Mouse (Mus musculus): ENCODE results near the gene Galr3. TPM values are rescaled to one million over a fixed set of nuclear protein-coding genes. Genes with fewer than 3 reads are reported as not detected.
A peak's percentile ranks its signal among the peaks of the same experiment; 100 is the strongest.
"Not testable (repeated sequence)": the region's sequence is repeated elsewhere in the genome, so short reads cannot be mapped to it uniquely, and the experiment has no call there.

The Galr3 gene
- polyA plus RNA-seq, 1 experiment from 2014 or later: not detected

DNA sequence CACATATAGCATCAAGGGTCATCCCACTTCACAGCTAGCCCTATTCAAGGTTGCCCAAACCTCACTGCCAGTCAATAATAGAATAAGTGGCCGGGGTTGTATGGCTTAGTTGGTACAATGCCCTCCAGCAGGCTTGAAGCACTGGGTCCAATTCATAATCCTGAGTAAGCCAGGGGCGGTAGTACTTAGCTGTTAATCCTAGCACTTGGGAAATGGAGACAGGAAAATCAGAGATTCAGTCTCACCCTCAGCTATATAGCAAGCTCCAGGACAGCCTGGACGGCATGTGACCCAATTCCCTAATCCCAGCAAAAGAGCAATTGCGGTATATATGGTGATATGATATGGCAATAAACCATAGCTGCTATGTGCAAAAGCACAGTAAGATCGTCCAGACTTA, 34.6 kb upstream of the Galr3 start:
- Histone ChIP-seq H3K4me3 (no peak overlapping the region), H3K4me2 (no peak overlapping the region), H3K9me3 (no peaks in the 10 kb centered on the region), H3K36me3 (peaks cover 53% of the 10 kb centered on the region), H3K9ac (no peak overlapping the region), H3K27ac (replicated peaks) (no peak overlapping the region), H3K27me3 (no peaks in the 10 kb centered on the region), H3K4me1 (replicated peaks) (peaks cover 18% of the 10 kb centered on the region)
- ATAC-seq (ENCODE audit: low read depth): no peak
- WGBS: 89% methylated on average over 5 of the region's 5 CpGs

DNA sequence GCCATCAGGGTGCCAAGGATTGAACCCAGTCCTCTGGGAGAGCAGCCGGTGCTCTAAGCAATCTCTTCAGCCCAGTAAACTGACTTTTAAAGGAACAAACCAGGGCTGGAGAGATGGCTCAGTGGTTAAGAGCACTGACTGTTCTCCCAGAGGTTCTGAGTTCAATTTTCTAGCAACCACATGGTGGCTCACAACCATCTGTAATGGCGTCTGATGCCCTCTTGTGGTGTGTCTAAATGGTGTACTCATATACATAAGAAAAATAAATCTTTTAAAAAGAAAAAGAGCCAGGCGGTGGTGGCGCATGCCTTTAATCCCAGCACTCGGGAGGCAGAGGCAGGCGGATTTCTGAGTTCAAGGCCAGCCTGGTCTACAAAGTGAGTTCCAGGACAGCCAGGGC, 33.8 kb upstream of the Galr3 start:
- 91% methylated on average over 6 of the region's 6 CpGs for WGBS

DNA sequence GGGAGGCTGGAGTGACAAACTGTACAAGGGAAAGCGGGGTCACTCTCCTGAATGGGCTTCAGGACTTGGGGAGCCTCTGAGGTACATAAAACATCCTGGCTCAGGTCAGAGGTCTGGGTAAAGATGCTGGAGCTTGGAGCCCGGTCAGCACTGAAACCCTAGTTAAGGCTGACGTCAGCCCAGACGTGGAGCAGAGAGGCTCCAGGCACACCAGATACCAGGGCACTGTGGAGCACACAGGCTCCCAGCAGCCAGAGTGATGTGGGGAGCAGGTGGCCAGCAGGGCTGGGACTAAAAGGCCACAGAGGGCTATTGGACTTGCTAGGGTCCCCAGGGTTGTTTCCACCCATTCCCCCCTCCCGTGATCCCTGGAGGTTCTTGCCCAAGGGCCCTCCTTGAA, 32.0 kb upstream of the Galr3 start:
- Histone ChIP-seq H3K9me3 (no peaks in the 10 kb centered on the region), H3K27ac (replicated peaks) (peak overlapping the region; percentile 2; the same call in 1 of the 2 replicates), H3K9ac (no peak overlapping the region), H3K27me3 (no peaks in the 10 kb centered on the region), H3K4me3 (no peak overlapping the region), H3K4me1 (replicated peaks) (peaks cover 32% of the 10 kb centered on the region), H3K36me3 (peaks cover 26% of the 10 kb centered on the region), H3K4me2 (no peak overlapping the region)
- no peak for ATAC-seq (ENCODE audit: low read depth)
- 58% methylated on average over 5 of the region's 5 CpGs for WGBS

More for the DNA sequence above, 33.8 kb upstream of the Galr3 start:
- H3K4me1 ChIP-seq (replicated peaks): peaks cover 20% of the 10 kb centered on the region
- H3K4me3 ChIP-seq; H3K9me3 ChIP-seq; H3K27ac ChIP-seq (replicated peaks); H3K4me2 ChIP-seq; ATAC-seq (ENCODE audit: low read depth); H3K27me3 ChIP-seq; H3K9ac ChIP-seq: not testable (repeated sequence)
- peaks cover 45% of the 10 kb centered on the region for H3K36me3 ChIP-seq

- 25% methylated on average over 10 of the region's 10 CpGs for WGBS
- Histone ChIP-seq H3K4me2 (no peak overlapping the region), H3K4me3 (no peak overlapping the region)
Observed at GRCm38 (mm10) chr15:79011550-79011949, 30.1 kb upstream of the Galr3 start.

DNA sequence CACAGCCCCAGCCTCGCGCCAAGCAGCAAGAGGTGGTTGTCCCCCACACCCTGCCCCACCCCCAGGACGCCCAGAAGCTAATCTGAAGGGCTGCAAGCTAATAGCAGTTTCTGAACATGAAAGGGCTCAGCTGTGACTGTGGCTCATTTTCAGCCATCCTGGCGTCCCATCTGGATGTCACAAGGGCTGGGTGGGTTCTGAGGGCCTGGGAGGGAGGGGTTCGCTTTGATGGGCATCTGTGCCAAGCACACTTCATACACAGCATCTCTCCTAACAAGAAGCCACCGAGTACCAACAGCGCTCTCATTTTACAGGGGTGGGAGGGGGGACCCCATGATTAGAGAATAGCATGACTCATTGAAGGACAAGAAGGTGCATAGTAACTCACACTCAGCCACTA, 28.3 kb upstream of the Galr3 start:
- 45% methylated on average over 7 of the region's 7 CpGs for WGBS
- Histone ChIP-seq H3K4me1 (replicated peaks) (peaks cover 32% of the 10 kb centered on the region), H3K4me3 (no peak overlapping the region), H3K27ac (replicated peaks) (peak overlapping the region; percentile 46), H3K36me3 (0 out of 2 replicates have a peak, but pooled peaks cover 2% of the 10 kb centered on the region), H3K9me3 (no peaks in the 10 kb centered on the region), H3K4me2 (no peak overlapping the region), H3K27me3 (no peaks in the 10 kb centered on the region), H3K9ac (no peak overlapping the region)
- ATAC-seq (ENCODE audit: low read depth): 0 out of 2 replicates have a peak, but pooled peaks have one; percentile 25

More at GRCm38 (mm10) chr15:79011550-79011949, 30.1 kb upstream of the Galr3 start:
- peak overlapping the region; percentile 42 for H3K27ac ChIP-seq (replicated peaks)
- no peak for ATAC-seq (ENCODE audit: low read depth)
- H3K9ac ChIP-seq: peak overlapping the region; percentile 26; the same call in 1 of the 2 replicates
- H3K36me3 ChIP-seq: peaks cover 9% of the 10 kb centered on the region
- H3K9me3 ChIP-seq: no peaks in the 10 kb centered on the region
- H3K27me3 ChIP-seq: no peaks in the 10 kb centered on the region
- peaks cover 32% of the 10 kb centered on the region for H3K4me1 ChIP-seq (replicated peaks)

DNA sequence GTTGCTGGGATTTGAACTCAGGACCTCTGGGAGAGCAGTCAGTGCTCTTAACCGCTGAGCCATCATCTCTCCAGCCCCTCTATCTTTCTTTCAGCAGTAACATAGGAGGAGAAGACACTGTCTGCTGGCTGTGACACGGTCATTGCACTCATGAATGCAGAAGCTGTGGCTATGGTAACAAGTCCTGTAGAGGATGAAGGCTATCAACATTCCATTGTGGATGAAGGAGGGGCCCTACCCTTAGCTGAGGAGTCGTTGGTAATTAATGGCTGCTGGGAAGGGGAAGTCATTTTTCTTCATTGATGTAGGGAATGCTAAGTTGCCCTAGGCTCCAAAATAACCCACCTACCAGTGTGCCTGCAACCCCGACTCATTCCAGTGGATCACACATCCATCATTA, 23.5 kb upstream of the Galr3 start:
- H3K27me3 ChIP-seq: no peaks in the 10 kb centered on the region
- 29% methylated on average over 4 of the region's 4 CpGs for WGBS
- H3K4me2 ChIP-seq: no peak overlapping the region
- no peak overlapping the region for H3K27ac ChIP-seq (replicated peaks)
- no peak overlapping the region for H3K9ac ChIP-seq
- no peak overlapping the region for H3K4me3 ChIP-seq
- peaks cover 15% of the 10 kb centered on the region for H3K4me1 ChIP-seq (replicated peaks)
- 0 out of 2 replicates have a peak, but pooled peaks have one; percentile 23 for ATAC-seq (ENCODE audit: low read depth)
- no peaks in the 10 kb centered on the region for H3K36me3 ChIP-seq
- H3K9me3 ChIP-seq: no peaks in the 10 kb centered on the region

GRCm38 (mm10) chr15:79018886-79019285, 22.8 kb upstream of the Galr3 start:
- no peak for ATAC-seq (ENCODE audit: low read depth)

GRCm38 (mm10) chr15:79022671-79023230, 18.9 kb upstream of the Galr3 start:
- H3K4me1 ChIP-seq (replicated peaks): peaks cover 32% of the 10 kb centered on the region
- H3K4me2 ChIP-seq: no peak overlapping the region
- no peaks in the 10 kb centered on the region for H3K9me3 ChIP-seq
- no peak overlapping the region for H3K27ac ChIP-seq (replicated peaks)
- no peak for ATAC-seq (ENCODE audit: low read depth)
- H3K9ac ChIP-seq: no peak overlapping the region; the same call in 1 of the 2 replicates
- H3K36me3 ChIP-seq: no peaks in the 10 kb centered on the region
- H3K27me3 ChIP-seq: 0 out of 2 replicates have a peak, but pooled peaks cover 3% of the 10 kb centered on the region
- no peak overlapping the region for H3K4me3 ChIP-seq
- WGBS: 60% methylated on average over 10 of the region's 10 CpGs

More at GRCm38 (mm10) chr15:79018886-79019285, 22.8 kb upstream of the Galr3 start:
- H3K27ac ChIP-seq (replicated peaks): no peak overlapping the region
- H3K4me2 ChIP-seq: no peak overlapping the region
- no peak overlapping the region for H3K4me3 ChIP-seq
- H3K4me1 ChIP-seq (replicated peaks): peaks cover 8% of the 10 kb centered on the region
- H3K36me3 ChIP-seq: no peaks in the 10 kb centered on the region
- 0 out of 2 replicates have a peak, but pooled peaks cover 3% of the 10 kb centered on the region for H3K27me3 ChIP-seq
- WGBS: 54% methylated on average over 3 of the region's 3 CpGs
- H3K9me3 ChIP-seq: no peaks in the 10 kb centered on the region
- H3K9ac ChIP-seq: no peak overlapping the region

GRCm38 (mm10) chr15:79023366-79023765, 18.3 kb upstream of the Galr3 start:
- no peak overlapping the region for H3K4me3 ChIP-seq
- no peak overlapping the region for H3K9ac ChIP-seq
- no peak overlapping the region for H3K4me2 ChIP-seq
- H3K4me1 ChIP-seq (replicated peaks): peaks cover 35% of the 10 kb centered on the region
- 0 out of 2 replicates have a peak, but pooled peaks cover 3% of the 10 kb centered on the region for H3K27me3 ChIP-seq
- 31% methylated on average over 1 of the region's 1 CpGs for WGBS
- no peaks in the 10 kb centered on the region for H3K36me3 ChIP-seq
- no peak for ATAC-seq (ENCODE audit: low read depth)
- H3K27ac ChIP-seq (replicated peaks): no peak overlapping the region
- no peaks in the 10 kb centered on the region for H3K9me3 ChIP-seq

DNA sequence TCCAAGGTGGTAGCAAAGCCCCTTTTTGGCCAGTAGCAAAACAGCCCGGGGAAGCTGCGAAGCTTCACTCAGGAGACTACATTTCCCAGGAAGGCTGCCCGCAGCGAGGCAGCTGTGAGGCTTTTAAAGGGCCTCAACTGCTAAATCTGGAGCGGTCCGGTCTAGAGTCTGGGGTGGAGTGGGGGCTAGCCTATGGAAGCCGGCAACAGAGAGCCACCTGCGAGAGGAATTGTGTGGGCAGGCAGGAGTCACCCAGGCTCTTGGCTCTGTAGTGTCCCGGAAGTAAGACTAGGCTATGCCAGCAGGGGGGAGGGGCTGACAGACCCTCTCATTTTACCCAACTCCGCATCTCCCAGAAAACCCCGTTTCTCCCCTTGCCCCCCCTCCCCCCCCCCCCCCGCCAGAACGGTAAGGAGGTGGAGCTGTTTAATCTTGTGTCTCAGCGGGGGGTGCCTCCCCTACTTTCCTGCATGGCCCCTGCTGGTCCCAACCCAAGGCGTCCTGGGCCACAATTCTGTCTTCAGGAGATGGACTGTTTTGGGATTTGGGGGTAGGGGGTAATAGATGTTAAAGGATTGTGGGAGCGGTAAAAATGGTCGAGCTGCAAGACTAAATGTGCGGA, 15.9 kb upstream of the Galr3 start:
- peak overlapping the region; percentile 48 for H3K4me2 ChIP-seq
- peak overlapping the region; percentile 54 for H3K9ac ChIP-seq
- no peak overlapping the region for H3K27ac ChIP-seq (replicated peaks)
- no peak for ATAC-seq (ENCODE audit: low read depth)
- WGBS: 12% methylated on average over 15 of the region's 18 CpGs
- H3K4me3 ChIP-seq: peak overlapping the region; percentile 14
- H3K4me1 ChIP-seq (replicated peaks): peaks cover 54% of the 10 kb centered on the region
- H3K27me3 ChIP-seq: 0 out of 2 replicates have a peak, but pooled peaks cover 3% of the 10 kb centered on the region
- no peaks in the 10 kb centered on the region for H3K9me3 ChIP-seq
- no peaks in the 10 kb centered on the region for H3K36me3 ChIP-seq

DNA sequence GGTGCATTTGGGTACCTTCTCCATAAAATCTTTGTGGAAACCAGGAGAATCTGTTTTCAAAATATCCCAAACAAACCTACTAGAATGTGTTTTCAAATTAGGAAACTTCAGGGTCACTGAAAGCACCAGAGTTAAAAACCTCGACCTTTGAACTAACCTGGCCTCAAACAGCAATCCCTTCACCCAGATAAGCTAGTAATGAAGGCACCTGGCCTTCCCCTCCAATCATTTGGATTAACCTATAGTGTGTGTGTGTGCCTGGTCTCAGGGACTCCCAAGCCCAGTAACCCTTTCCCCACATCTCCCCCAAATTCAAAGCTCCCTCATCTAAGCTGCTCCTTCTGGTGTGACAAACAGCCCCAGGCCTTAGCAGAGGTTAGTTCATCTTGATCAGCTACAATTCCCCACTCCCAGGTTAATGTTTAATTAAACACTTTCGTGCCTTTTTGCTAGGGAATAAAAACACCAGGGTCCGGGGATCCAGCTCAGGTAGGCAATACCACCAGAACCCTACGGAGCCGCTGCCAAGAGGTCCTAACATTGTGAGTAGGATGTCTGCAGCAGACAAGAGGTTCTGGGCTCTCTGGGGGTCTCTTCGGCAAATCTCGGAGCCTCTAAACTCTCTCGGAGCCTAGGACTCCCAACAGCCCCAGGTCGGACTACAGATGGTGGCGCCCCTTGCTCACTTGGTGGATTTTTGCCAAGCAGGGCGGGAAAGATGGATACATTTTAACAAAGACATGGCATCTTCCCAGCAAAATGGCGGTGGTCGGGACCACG, 15.0 kb upstream of the Galr3 start:
- peak overlapping the region; percentile 75 for H3K4me3 ChIP-seq
- no peak for ATAC-seq (ENCODE audit: low read depth)
- H3K36me3 ChIP-seq: no peaks in the 10 kb centered on the region
- WGBS: 39% methylated on average over 14 of the region's 14 CpGs
- H3K9ac ChIP-seq: peak overlapping the region; percentile 99
- H3K27me3 ChIP-seq: 0 out of 2 replicates have a peak, but pooled peaks cover 3% of the 10 kb centered on the region
- peak overlapping the region; percentile 91 for H3K4me2 ChIP-seq
- peaks cover 63% of the 10 kb centered on the region for H3K4me1 ChIP-seq (replicated peaks)
- no peaks in the 10 kb centered on the region for H3K9me3 ChIP-seq
- H3K27ac ChIP-seq (replicated peaks): peak overlapping the region; percentile 98; the same call in 1 of the 2 replicates

Data from neural tube, embryonic 13.5 days (tissue).